Mouse (Mus musculus) CH12.LX (cell line): Measurements from ENCODE around the gene Plekha7. TPM values are rescaled to one million over a fixed set of nuclear protein-coding genes. Genes with fewer than 3 reads are reported as not detected.

Source experiments
- DNase-seq: peaks from one replicate; pipeline ENCODE4 v3.0.0-alpha.2; 2013; ENCODE audit errors: extremely low read depth
- H3K27ac ChIP-seq: 2 replicates; pipeline ENCODE4 v1.5.1; 2012; ENCODE audit warnings: low read depth, mild to moderate bottlenecking, control low read depth, moderate library complexity; ENCODE audit not compliant: insufficient read depth
- H3K27me3 ChIP-seq: replicated peaks from 2 replicates; pipeline ENCODE3; 2012; ENCODE audit warnings: inconsistent platforms
- H3K36me3 ChIP-seq, 2 experiments: replicated peaks in 1 of 2; 2 replicates each; pipeline versions ENCODE3 to v1.6.1; 2012; ENCODE audit warnings: inconsistent platforms in 1 of 2, low read length in 1 of 2, mild to moderate bottlenecking in 1 of 2, mixed read lengths in 1 of 2, moderate library complexity in 1 of 2; ENCODE audit not compliant: control insufficient read depth in 1 of 2, insufficient read depth in 1 of 2
- H3K4me1 ChIP-seq, 2 experiments: 2 replicates each; pipeline ENCODE4 v1.6.1; 2012; ENCODE audit warnings: inconsistent platforms in 1 of 2, moderate library complexity in 1 of 2; ENCODE audit not compliant: insufficient read depth in 2 of 2, control insufficient read depth in 1 of 2
- H3K4me2 ChIP-seq: 2 replicates; pipeline ENCODE4 v1.6.1; 2012; ENCODE audit warnings: low read depth, mild to moderate bottlenecking, control low read depth; ENCODE audit not compliant: poor library complexity, insufficient read depth, severe bottlenecking
- H3K4me3 ChIP-seq, 3 experiments: fragments of 150-350 bp in 1 of 3; sonication (generic) in 1 of 3; replicated peaks in 1 of 3; 2 replicates each; pipeline versions ENCODE3 to v1.5.1; 2011 to 2012; ENCODE audit warnings: low read depth in 2 of 3, low read length in 2 of 3, mild to moderate bottlenecking in 2 of 3, moderate library complexity in 2 of 3, control low read depth in 1 of 3, improper control_type of control experiment in 1 of 3, inconsistent platforms in 1 of 3, mixed read lengths in 1 of 3; ENCODE audit not compliant: poor library complexity in 1 of 3
- H3K79me2 ChIP-seq: replicated peaks from 2 replicates; pipeline ENCODE4 v1.6.1; 2012; ENCODE audit warnings: mild to moderate bottlenecking, moderate library complexity; ENCODE audit not compliant: control insufficient read depth, poor library complexity, insufficient read depth, severe bottlenecking; ENCODE audit errors: extremely low read depth
- H3K9ac ChIP-seq: 2 replicates; pipeline ENCODE4 v1.6.1; 2012; ENCODE audit warnings: low read depth, mild to moderate bottlenecking, control low read depth, moderate library complexity; ENCODE audit not compliant: insufficient read depth
- H3K9me3 ChIP-seq: replicated peaks from 2 replicates; pipeline ENCODE3; 2012; ENCODE audit warnings: low read length, inconsistent platforms, mixed read lengths
- BHLHE40 ChIP-seq: IDR thresholded peaks from 2 replicates; pipeline ENCODE4 v1.6.1; 2011; ENCODE audit warnings: mild to moderate bottlenecking, low read depth, low read length, improper control_type of control experiment
- ELF1 ChIP-seq: IDR thresholded peaks from 2 replicates; pipeline ENCODE4 v1.6.1; 2014; ENCODE audit warnings: low read depth, mild to moderate bottlenecking, inconsistent platforms, low read length, improper control_type of control experiment
- EP300 ChIP-seq: IDR thresholded peaks from 2 replicates; pipeline ENCODE4 v1.6.1; 2011; ENCODE audit warnings: low read length, improper control_type of control experiment
- HCFC1 ChIP-seq: IDR thresholded peaks from 2 replicates; pipeline ENCODE4 v1.6.1; 2012; ENCODE audit warnings: low read depth, mild to moderate bottlenecking, inconsistent platforms, low read length, improper control_type of control experiment
- MAFK ChIP-seq: IDR thresholded peaks from 2 replicates; pipeline ENCODE4 v1.6.1; 2011; ENCODE audit warnings: low read length, improper control_type of control experiment; ENCODE audit not compliant: insufficient replicate concordance
- MAX ChIP-seq: IDR thresholded peaks from 2 replicates; pipeline ENCODE4 v1.6.1; 2011; ENCODE audit warnings: low read length, improper control_type of control experiment
- MEF2A ChIP-seq: IDR thresholded peaks from 2 replicates; pipeline ENCODE4 v1.6.1; 2014; ENCODE audit warnings: low read depth, mild to moderate bottlenecking, inconsistent platforms, low read length, improper control_type of control experiment, borderline replicate concordance
- PAX5 ChIP-seq: IDR thresholded peaks from 2 replicates; pipeline ENCODE4 v1.6.1; 2012; ENCODE audit warnings: low read length, inconsistent platforms, mixed read lengths
- POLR2A ChIP-seq: IDR thresholded peaks from 2 replicates; pipeline ENCODE4 v1.6.1; 2011; ENCODE audit warnings: low read depth, mild to moderate bottlenecking, improper control_type of control experiment, low read length
- RCOR1 ChIP-seq: conservative IDR thresholded peaks from 2 replicates; pipeline ENCODE4 v1.6.1; 2012; ENCODE audit warnings: low read depth, mild to moderate bottlenecking, inconsistent platforms, low read length, improper control_type of control experiment
- TBP ChIP-seq: conservative IDR thresholded peaks from 2 replicates; pipeline ENCODE4 v1.6.1; 2011; ENCODE audit warnings: low read depth, low read length, improper control_type of control experiment
- TCF12 ChIP-seq: IDR thresholded peaks from 2 replicates; pipeline ENCODE4 v1.6.1; 2014; ENCODE audit warnings: low read depth, mild to moderate bottlenecking, inconsistent platforms, low read length, improper control_type of control experiment
- USF1 ChIP-seq: IDR thresholded peaks from 2 replicates; pipeline ENCODE4 v1.6.1; 2014; ENCODE audit warnings: low read depth, mild to moderate bottlenecking, inconsistent platforms, low read length, improper control_type of control experiment
- ZC3H11A ChIP-seq: IDR thresholded peaks from 2 replicates; pipeline ENCODE4 v1.6.1; 2012; ENCODE audit warnings: low read depth, mild to moderate bottlenecking, inconsistent platforms, low read length, improper control_type of control experiment
- dilution Hi-C: fragments of 300-500 bp; cut with MboI; formaldehyde crosslinking; loops from 2 replicates; pipeline ENCODE4 v1.14.3; 2020; ENCODE audit warnings: low sequenced_read_pairs; ENCODE audit not compliant: extremely low pct_unique_long_range_greater_than_20kb, extremely low pct_ligation_motif_present
- in situ Hi-C: fragments of 300-500 bp; cut with MboI; formaldehyde crosslinking; loops from 3 replicates; pipeline ENCODE4 v1.14.3; 2019; ENCODE audit warnings: low sequenced_read_pairs, low pct_ligation_motif_present, low pct_unique_long_range_greater_than_20kb, mixed read lengths
- polyA plus RNA-seq: library from polyadenylated mRNA; unstranded; fragments of >175 nt; gene quantifications from 2 replicates; pipeline ENCODE4 v1.2.1, GENCODE M21; 2012; ENCODE audit warnings: low read depth; ENCODE audit not compliant: insufficient read length
- total RNA-seq, 2 experiments: library from RNA; depleted of rRNA; stranded (reverse); fragments of 300-350 nt in 1 of 2; fragments of >200 nt in 1 of 2; gene quantifications; 2 replicates each; pipeline ENCODE4 v1.2.3; 2012 to 2014

The Plekha7 gene
- total and polyA plus RNA-seq, 3 experiments = 0.59 to 1.5 (median 1.0) TPM

DNA sequence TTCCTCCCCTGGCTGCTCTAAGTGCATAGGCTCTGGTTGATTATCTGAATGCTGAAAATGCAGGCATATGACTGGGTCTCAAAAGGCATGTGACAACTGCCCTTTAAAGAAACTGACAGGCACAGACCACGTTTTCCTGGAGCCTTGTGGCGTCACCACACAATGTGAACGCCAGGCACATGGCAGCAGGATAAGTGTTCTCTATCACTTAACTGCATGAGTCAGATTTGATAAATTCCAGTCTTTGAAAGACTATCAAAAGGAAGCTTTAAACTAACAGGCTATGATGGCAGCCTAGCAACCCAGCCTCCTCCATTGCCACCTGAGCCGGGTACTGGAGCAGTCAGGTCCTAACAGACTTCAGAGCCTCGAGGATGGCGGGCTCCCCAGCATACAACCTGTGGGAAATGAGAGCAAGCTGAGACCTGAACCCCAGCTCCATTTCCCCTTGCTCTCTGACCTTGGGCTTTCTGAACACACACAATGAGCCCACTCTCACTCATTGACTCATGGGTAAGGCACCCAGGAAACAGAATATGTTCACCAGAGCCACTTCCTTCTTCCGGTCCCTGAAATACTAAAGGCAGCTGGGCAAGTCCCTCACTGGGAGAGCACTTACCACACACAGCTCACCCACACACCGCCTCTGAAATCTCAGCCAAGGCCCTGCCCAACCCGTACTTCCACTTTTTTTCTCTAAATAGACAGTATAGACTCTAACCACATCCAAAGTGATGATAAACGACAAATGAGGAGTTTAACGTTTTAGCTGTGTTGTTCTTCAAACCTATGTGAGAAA, 77.2 kb downstream of the Plekha7 start:
- Histone ChIP-seq H3K4me3 (no peak overlapping the region), H3K27ac (no peak overlapping the region), H3K4me2 (no peak overlapping the region), H3K79me2 (no peaks in the 10 kb centered on the region), H3K27me3 (no peaks in the 10 kb centered on the region), H3K36me3 (no peaks in the 10 kb centered on the region), H3K9ac (no peak overlapping the region), H3K4me1 (peaks cover 13 to 21% of the 10 kb centered on the region in 2 experiments; a peak in 3 of 4 replicates), H3K9me3 (no peaks in the 10 kb centered on the region)
- peak; percentile 72 for DNase-seq
- peak; percentile 56; the same call in 1 of the 2 replicates for TF ChIP-seq TBP
- TF ChIP-seq MEF2A = peak; percentile 25; the same call in 1 of the 2 replicates
- peak; percentile 62 for TF ChIP-seq HCFC1
- TF ChIP-seq ELF1 = peak; percentile 90
- TF ChIP-seq MAFK = no peak
- peak; percentile 40; the same call in 1 of the 2 replicates for TF ChIP-seq POLR2A
- dilution Hi-C loops = no loop called here
- in situ Hi-C loops = no loop called here

GRCm38 (mm10) chr7:116226877-116227282, 81.3 kb downstream of the Plekha7 start:
- dilution Hi-C loops = no loop called here
- H3K9ac ChIP-seq = no peak overlapping the region
- H3K9me3 ChIP-seq = no peaks in the 10 kb centered on the region
- no peak for DNase-seq
- no peaks in the 10 kb centered on the region for H3K79me2 ChIP-seq
- no peaks in the 10 kb centered on the region for H3K36me3 ChIP-seq
- H3K4me1 ChIP-seq = peaks cover 13 to 21% of the 10 kb centered on the region in 2 experiments; a peak in 3 of 4 replicates
- H3K4me3 ChIP-seq = no peak overlapping the region
- in situ Hi-C loops = no loop called here
- no peak overlapping the region for H3K27ac ChIP-seq
- no peak for TF ChIP-seq POLR2A
- no peak for TF ChIP-seq MAX
- TF ChIP-seq ZC3H11A = no peak
- TF ChIP-seq TCF12 = no peak
- no peak for TF ChIP-seq BHLHE40
- TF ChIP-seq PAX5 = no peak
- no peak for TF ChIP-seq RCOR1
- no peak for TF ChIP-seq USF1
- TF ChIP-seq EP300 = no peak
- no peak overlapping the region for H3K4me2 ChIP-seq
- no peaks in the 10 kb centered on the region for H3K27me3 ChIP-seq
